In the genomic region with DNA sequence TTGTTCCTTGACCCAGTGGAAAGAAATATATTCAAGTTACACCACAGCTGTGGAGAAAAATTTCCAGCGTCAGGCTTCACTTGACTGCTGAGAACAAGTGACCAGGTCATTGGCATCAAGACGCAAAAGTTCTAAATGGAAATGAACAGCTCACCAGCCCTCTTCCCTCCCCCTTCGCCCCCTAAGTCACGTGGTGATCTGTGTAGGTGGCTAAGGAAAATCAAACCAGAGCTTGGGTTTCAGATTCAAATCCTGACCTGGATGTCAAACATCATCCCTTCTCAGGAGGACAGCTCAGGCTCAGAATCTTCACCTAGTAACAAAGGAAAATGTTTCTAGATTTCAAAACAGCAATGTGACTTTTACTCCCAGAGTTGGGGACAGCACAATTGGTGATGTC, we compare ENCODE assay signal across 8 mouse cellular contexts. TPM values are rescaled to one million over a fixed set of nuclear protein-coding genes. Genes with fewer than 3 reads are reported as not detected.
DNase-seq lines count a peak whose midpoint lies in the region; ATAC-seq and TF ChIP-seq lines count a peak whose summit lies in the region.

No protein-coding gene starts in this region.

- no peak for TF ChIP-seq CTCF in lung, postnatal 0 days (IDR thresholded peaks at IDR 0.05)
- TF ChIP-seq CTCF in forebrain, postnatal 0 days (IDR thresholded peaks at IDR 0.05; ENCODE audit: low read depth), result no peak

- TF ChIP-seq EP300 in lung, postnatal 0 days (IDR thresholded peaks at IDR 0.05), result no peak; the same call in 1 of the 2 replicates

- H3K27me3 ChIP-seq in heart, embryonic 14.5 days (ENCODE audit: control insufficient read depth, insufficient read depth, low read length), result peaks cover 17% of the 10 kb centered on the region
- H3K27me3 ChIP-seq in lung, postnatal 0 days (replicated peaks; ENCODE audit: insufficient read depth, low read length), result no peaks in the 10 kb centered on the region
- no peaks in the 10 kb centered on the region for H3K27me3 ChIP-seq in forebrain, postnatal 0 days (ENCODE audit: insufficient read depth, low read length)
- H3K27me3 ChIP-seq in neural tube, embryonic 13.5 days, result peaks cover 36% of the 10 kb centered on the region

- ATAC-seq in heart, embryonic 14.5 days (ENCODE audit: insufficient number of reproducible peaks, insufficient read depth, low FRiP score, low read depth), result no peak
- ATAC-seq in lung, postnatal 0 days, result no peak
- no peak for ATAC-seq in forebrain, postnatal 0 days
- no peak for ATAC-seq in neural tube, embryonic 13.5 days (ENCODE audit: low read depth)

- intact Hi-C loops in heart, postnatal 25 days (cut with DNase I), result no loop called here

- H3K4me2 ChIP-seq in heart, embryonic 14.5 days (ENCODE audit: low read length), result 0 out of 2 replicates have a peak overlapping the region, but pooled peaks have one; percentile 8
- H3K4me2 ChIP-seq in lung, postnatal 0 days (replicated peaks; ENCODE audit: low read depth, low read length), result peak overlapping the region; percentile 85
- peak overlapping the region; percentile 0 for H3K4me2 ChIP-seq in forebrain, postnatal 0 days (ENCODE audit: low read depth)
- H3K4me2 ChIP-seq in neural tube, embryonic 13.5 days, result peak overlapping the region; percentile 35

- no peak overlapping the region for H3K4me3 ChIP-seq in heart, embryonic 14.5 days (ENCODE audit: control insufficient read depth in 1 of 2, insufficient read depth in 1 of 2, low read depth in 1 of 2, low read length in 2 of 2)
- H3K4me3 ChIP-seq in lung, postnatal 0 days (ENCODE audit: low read depth, low read length), result peak overlapping the region; percentile 41
- no peak overlapping the region for H3K4me3 ChIP-seq in forebrain, postnatal 0 days (ENCODE audit: low read depth, low read length)
- H3K4me3 ChIP-seq in neural tube, embryonic 13.5 days, result peak overlapping the region; percentile 19

- no peaks in the 10 kb centered on the region for H3K9me3 ChIP-seq in heart, embryonic 14.5 days (ENCODE audit: control insufficient read depth, low read length)
- no peaks in the 10 kb centered on the region for H3K9me3 ChIP-seq in lung, postnatal 0 days (ENCODE audit: low read length)
- no peaks in the 10 kb centered on the region for H3K9me3 ChIP-seq in forebrain, postnatal 0 days (ENCODE audit: low read length)
- no peaks in the 10 kb centered on the region for H3K9me3 ChIP-seq in neural tube, embryonic 13.5 days

- no peak overlapping the region for H3K27ac ChIP-seq in heart, embryonic 14.5 days (replicated peaks in 1 of 2; ENCODE audit: control insufficient read depth in 1 of 2, insufficient read depth in 1 of 2, low read depth in 2 of 2, low read length in 2 of 2)
- H3K27ac ChIP-seq in lung, postnatal 0 days (ENCODE audit: low read length), result peak overlapping the region; percentile 54; the same call in 1 of the 2 replicates
- H3K27ac ChIP-seq in forebrain, postnatal 0 days (ENCODE audit: low read depth, low read length), result no peak overlapping the region
- no peak overlapping the region for H3K27ac ChIP-seq in neural tube, embryonic 13.5 days (replicated peaks)

- H3K9ac ChIP-seq in heart, embryonic 14.5 days (ENCODE audit: low read length), result no peak overlapping the region
- H3K9ac ChIP-seq in lung, postnatal 0 days (replicated peaks; ENCODE audit: low read depth), result peak overlapping the region; percentile 48
- H3K9ac ChIP-seq in forebrain, postnatal 0 days, result no peak overlapping the region
- peak overlapping the region; percentile 41 for H3K9ac ChIP-seq in neural tube, embryonic 13.5 days

- DNase-seq in heart, postnatal 25 days (ENCODE audit: low spot score), result no peak
- DNase-seq in lung, postnatal 0 days (ENCODE audit: low spot score), result peak; percentile 20
- no peak for DNase-seq in lung, adult 18-20 months
- no peak for DNase-seq in forebrain, postnatal 0 days
- DNase-seq in gastrocnemius, postnatal 10 days, result no peak
- DNase-seq in frontal cortex, postnatal 36 days (ENCODE audit: low spot score in 2 of 2), result no peak

- H3K4me1 ChIP-seq in heart, embryonic 14.5 days (ENCODE audit: control insufficient read depth in 2 of 2, insufficient read depth in 2 of 2, low read length in 2 of 2), result peaks cover 8 to 13% of the 10 kb centered on the region in 2 experiments; a peak in 2 of 4 replicates
- H3K4me1 ChIP-seq in lung, postnatal 0 days (ENCODE audit: insufficient read depth, low read depth, low read length), result peaks cover 3% of the 10 kb centered on the region; the same call in 1 of the 2 replicates
- H3K4me1 ChIP-seq in forebrain, postnatal 0 days (ENCODE audit: insufficient read depth), result no peaks in the 10 kb centered on the region
- H3K4me1 ChIP-seq in neural tube, embryonic 13.5 days (replicated peaks), result peaks cover 25% of the 10 kb centered on the region

- WGBS in heart, embryonic 14.5 days, result 58% methylated on average over 4 of the region's 4 CpGs
- WGBS in lung, postnatal 0 days, result 33% methylated on average over 4 of the region's 4 CpGs
- WGBS in forebrain, postnatal 0 days, result 44% methylated on average over 4 of the region's 4 CpGs
- 42% methylated on average over 4 of the region's 4 CpGs for WGBS in neural tube, embryonic 13.5 days

- H3K36me3 ChIP-seq in heart, embryonic 14.5 days (ENCODE audit: control insufficient read depth, insufficient read depth, low read length), result no peaks in the 10 kb centered on the region
- H3K36me3 ChIP-seq in lung, postnatal 0 days (ENCODE audit: insufficient read depth, low read length), result no peaks in the 10 kb centered on the region; the same call in 1 of the 2 replicates
- H3K36me3 ChIP-seq in forebrain, postnatal 0 days (ENCODE audit: insufficient read depth), result no peaks in the 10 kb centered on the region
- no peaks in the 10 kb centered on the region for H3K36me3 ChIP-seq in neural tube, embryonic 13.5 days

RNA-seq across cellular contexts. Expression of a gene that starts 2.2 kb away (rescaled TPM):
- polyA plus RNA-seq in heart, embryonic 14.5 days (2014; fragmentation: Nextera tagmentation; extraction: Ambion mirVana), result 16.5 and 21.4 TPM in 2 replicates
- 10 to 100 TPM; 37.9 to 54.5 TPM for total RNA-seq in heart, postnatal 25 days (2021)
- 357 and 645 TPM in 2 replicates for polyA plus RNA-seq in lung, postnatal 0 days (2015; fragmentation: Nextera tagmentation; extraction: Ambion mirVana)
- total RNA-seq in forebrain, postnatal 0 days (2014; rRNA removed), result 33.3 and 55.5 TPM in 2 replicates
- 31.2 and 33.9 TPM in 2 replicates for polyA plus RNA-seq in forebrain, postnatal 0 days (2015; fragmentation: Nextera tagmentation; extraction: Ambion mirVana)
- 67.4 and 72.9 TPM in 2 replicates for polyA plus RNA-seq in neural tube, embryonic 13.5 days (2015; fragmentation: Nextera tagmentation; extraction: Ambion mirVana)
- total RNA-seq in gastrocnemius, postnatal 10 days (2021), result 10 to 100 TPM; 23.7 to 27.0 TPM

RNA-seq across cellular contexts. Expression of a gene that starts 52.1 kb away (rescaled TPM):
- polyA plus RNA-seq in heart, embryonic 14.5 days (2014; fragmentation: Nextera tagmentation; extraction: Ambion mirVana), result not detected in 2 replicates
- total RNA-seq in heart, postnatal 25 days (2021), result not detected
- not detected in 2 replicates for polyA plus RNA-seq in lung, postnatal 0 days (2015; fragmentation: Nextera tagmentation; extraction: Ambion mirVana)
- not detected in 2 replicates for total RNA-seq in forebrain, postnatal 0 days (2014; rRNA removed)
- not detected in 2 replicates for polyA plus RNA-seq in forebrain, postnatal 0 days (2015; fragmentation: Nextera tagmentation; extraction: Ambion mirVana)
- not detected in 2 replicates for polyA plus RNA-seq in neural tube, embryonic 13.5 days (2015; fragmentation: Nextera tagmentation; extraction: Ambion mirVana)
- not detected for total RNA-seq in gastrocnemius, postnatal 10 days (2021)

Comparison
In these comparisons a context has a peak if more than half of its experiments do, and no peak if none do; other contexts are left out.
1. H3K4me2 ChIP-seq: peak in every context shown above with its lines; median percentile 85 in lung, postnatal 0 days; 35 in neural tube, embryonic 13.5 days; 8 in heart, embryonic 14.5 days; 0 in forebrain, postnatal 0 days.
2. H3K4me3 ChIP-seq: peak in lung, postnatal 0 days (single experiment) and neural tube, embryonic 13.5 days (single experiment); none in heart, embryonic 14.5 days (0 of 2) and forebrain, postnatal 0 days (single experiment).
3. H3K9ac ChIP-seq: peak in lung, postnatal 0 days (single experiment) and neural tube, embryonic 13.5 days (single experiment); none in heart, embryonic 14.5 days (single experiment) and forebrain, postnatal 0 days (single experiment).